Mouse (Mus musculus) heart, adult 11 months (tissue): ENCODE data around the gene Clrn3.
"Not testable (repeated sequence)": the region's sequence is repeated elsewhere in the genome, so short reads cannot be mapped to it uniquely, and the experiment has no call there.

Experiments used
- DNase-seq: peaks from one replicate; pipeline ENCODE4 v3.0.0; 2022

Gene Clrn3

DNA sequence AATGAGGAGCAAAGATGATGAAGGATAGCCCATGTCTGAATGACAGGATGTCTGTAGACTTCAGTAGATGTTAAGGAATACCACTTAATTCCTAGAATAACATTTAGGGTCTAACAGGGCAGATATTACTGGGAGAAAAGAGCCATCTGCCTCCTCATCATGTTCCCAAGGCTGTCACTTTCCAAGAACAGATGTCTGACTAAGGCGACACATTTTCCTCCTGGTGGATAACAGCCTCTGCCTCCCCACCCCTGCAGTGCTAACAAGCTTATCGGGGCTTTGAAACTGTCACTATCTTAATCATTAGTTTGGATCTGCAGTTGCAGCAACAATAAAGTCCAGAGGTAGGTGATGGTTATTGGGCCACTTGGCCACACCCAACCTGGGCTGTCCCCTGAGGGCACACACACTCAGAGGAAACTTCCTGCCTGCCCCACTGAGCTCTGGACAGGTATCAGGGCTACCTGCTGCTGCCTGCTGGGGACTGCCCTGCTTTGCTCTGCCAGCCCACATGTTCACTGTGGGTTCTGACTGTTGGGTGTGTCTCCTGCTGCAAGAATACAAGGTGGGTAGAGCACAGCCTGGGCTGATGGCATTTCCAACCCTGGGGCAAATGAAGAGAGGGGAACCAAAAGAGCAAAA lies 6.2 kb upstream of the Clrn3 start:
- DNase-seq: no peak

DNA sequence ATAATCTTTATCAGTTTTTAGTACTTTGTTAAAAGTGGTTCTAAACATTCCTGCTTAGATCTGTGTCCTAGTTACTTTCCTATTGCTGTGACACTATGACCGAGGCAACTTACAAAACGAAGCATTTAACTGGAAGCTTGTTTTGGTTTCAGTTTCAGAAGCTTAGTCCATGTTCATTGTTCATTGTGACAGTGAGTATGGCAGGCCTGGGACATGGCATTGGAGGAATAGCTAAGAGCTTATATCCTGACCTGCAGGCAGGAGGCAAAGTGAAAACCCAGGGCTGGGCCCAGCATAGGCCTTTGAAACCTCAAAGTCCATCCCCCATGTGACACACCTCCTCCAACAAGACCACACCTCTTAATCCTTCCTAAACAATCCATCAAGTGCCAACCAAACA lies 614 bp upstream of the Clrn3 start:
- peak; percentile 46 for DNase-seq

DNA sequence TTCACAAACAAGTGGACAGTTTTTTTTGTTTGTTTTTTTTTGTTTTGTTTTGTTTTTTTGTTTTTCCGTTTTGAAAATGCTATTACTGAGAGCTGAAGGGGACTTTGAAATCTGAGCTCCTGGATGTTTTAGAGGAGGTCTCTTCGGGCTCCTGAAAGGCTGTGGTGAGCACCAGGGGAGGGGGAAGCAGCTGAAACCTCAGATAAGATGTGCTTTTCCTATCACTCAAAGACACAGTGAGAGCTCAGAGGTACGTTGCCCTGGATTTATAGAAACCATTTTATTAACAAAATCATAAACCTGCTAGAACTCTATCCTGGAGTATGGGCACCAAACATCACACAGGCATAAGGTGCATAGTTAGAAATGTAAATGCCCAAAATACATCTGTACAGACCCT lies 1.3 kb downstream of the Clrn3 start:
- DNase-seq: no peak

DNA sequence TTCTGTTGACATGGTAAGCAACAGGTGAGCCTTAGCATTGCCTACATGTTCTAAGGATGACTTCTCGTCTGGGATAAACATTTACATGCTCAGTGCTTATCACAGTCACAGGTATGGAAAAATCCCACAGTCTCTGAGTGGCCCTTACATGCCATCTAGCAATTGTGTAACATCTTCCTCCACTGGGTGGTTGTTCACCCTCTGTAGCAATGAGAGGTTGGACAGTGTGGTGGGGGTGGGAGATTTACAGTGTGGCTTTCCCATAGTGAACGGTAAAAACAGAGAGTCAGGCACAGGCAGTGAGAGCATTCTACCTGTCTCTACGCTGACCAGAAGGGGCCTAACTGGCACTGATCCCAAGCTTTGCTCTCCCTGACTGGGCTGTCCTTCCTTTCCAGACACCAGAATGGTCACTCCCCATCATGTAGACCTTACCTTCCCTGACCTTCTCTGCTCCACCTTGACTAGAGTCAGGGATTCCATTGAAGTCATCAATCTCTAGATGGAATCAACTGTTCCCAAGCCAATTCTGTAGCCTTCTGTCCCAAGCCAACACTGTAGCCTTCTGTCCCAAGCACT lies 1.8 kb downstream of the Clrn3 start:
- DNase-seq: peak; percentile 79

GRCm38 (mm10) chr7:135524424-135524967 lies 4.0 kb downstream of the Clrn3 start:
- peak; percentile 40 for DNase-seq

- peak; percentile 84 for DNase-seq
Observed at GRCm38 (mm10) chr7:135523981-135524380, 4.5 kb downstream of the Clrn3 start.

DNA sequence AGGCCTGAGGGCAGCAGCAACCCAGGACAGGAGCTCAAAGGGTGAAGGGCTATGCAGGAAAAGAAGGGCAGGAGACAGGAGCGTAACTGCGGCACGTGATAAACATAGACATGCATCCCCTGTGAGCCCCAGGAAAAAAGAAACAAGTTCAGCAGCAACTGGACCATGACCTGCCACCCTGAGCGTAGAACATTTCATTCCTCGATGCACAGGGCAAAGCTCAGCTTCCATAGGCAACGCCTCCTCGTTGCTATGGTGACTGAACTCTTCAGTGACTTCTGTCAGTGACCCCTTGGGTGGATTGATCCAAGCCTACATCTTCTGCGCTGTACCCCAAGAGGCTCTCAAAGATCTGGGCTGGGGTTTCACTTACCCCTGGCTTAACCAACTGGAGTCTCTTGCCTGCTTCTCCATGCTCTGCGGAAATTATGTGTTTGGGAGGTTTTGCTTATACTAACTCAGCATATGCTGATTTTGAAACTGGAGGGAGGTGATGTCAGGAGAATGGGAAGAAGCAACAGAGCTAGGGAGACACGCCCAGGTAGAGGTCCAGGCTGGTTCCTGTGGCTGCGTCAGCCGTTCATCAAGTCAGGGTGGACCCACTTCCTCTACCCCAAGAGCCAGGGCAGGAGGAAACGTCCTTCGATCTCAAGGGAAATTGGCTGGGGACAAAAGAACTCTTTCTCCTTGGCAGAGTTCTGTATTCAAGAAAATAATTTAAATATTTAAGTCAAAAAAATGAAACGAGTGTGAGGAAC lies 6.5 kb downstream of the Clrn3 start:
- DNase-seq: peak; percentile 89

DNA sequence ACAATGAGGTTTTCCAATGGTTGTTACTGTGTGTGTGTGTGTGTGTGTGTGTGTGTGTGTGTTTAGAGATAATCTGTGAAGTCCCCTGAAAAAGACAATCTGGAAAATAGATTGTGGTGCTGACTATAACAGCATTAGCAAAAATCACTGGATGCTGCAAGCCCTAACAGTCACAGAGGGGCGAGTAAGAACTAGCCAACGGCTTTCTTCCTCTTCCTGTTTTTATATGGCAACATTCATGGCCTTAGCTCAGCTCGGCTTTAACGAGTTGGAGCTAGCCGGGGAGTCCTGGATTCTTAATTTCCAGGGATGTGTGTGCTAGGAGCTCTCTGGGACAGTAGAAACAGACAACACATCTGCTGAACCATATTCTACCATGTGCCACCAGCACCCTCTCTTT lies 8.2 kb downstream of the Clrn3 start:
- DNase-seq: no peak

DNA sequence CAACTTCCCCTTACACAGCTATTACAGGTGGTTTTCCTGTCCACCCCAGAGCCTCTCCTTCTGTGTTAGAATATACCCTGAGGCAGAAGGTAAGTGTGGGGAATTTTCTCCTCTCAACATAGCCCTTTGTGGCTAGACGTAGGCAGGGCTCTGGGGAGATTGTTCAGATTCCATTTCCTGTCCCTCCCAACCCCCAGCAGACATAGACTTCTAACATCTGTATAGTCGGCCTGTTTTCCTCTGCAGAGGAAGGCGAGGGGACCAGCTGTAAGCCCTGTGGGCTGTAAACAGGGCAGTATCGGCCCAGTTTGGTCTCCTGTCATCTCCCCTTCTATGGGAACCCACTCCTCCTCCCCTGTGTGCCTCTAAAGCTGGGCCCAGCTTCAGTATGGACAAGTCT lies 11.3 kb downstream of the Clrn3 start:
- peak; percentile 64 for DNase-seq

DNA sequence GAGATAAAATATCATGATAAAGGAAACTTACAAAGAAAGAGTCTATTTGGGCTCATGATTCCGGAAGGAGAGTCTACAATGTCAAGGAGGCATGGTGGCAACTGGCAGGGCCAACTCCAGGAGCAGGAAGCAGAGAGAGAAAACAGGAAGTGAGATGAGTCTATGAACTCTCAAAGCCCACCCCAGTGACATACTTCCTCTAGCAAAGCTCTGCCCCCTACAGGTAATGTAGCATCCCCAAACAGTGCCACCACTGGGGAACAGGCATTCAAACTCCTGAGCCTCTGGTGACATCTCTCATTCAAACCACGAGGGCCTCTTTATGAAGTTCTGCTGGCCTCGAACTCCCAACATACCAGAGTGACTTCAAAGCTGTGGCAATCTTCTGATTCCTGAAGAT lies 16.7 kb downstream of the Clrn3 start:
- no peak for DNase-seq

GRCm38 (mm10) chr7:135510431-135510830 lies 18.0 kb downstream of the Clrn3 start:
- no peak for DNase-seq

- no peak for DNase-seq
Observed at GRCm38 (mm10) chr7:135509272-135509671, 19.2 kb downstream of the Clrn3 start.

GRCm38 (mm10) chr7:135508602-135509001 lies 19.9 kb downstream of the Clrn3 start:
- no peak for DNase-seq

DNA sequence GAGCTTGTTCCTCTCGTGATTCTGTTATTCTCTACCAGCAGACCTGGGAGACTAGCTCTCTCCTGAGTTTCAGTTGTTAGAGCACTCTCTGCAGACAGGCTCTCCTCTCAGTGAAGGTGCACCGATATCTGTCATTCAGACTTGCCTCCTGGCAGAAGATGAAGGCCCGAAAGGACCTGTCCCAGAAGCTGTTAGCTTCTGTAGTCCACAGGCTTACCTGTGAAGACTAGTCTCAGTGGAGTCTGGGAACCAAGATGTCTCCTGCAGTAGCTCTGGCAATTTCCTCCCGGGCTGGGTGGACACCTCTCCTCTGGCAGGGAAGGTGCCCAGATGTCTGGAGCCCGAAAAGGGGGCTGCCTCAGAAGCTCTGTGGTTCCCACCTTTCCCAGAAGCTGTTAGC lies 21.9 kb downstream of the Clrn3 start:
- DNase-seq: not testable (repeated sequence)

DNA sequence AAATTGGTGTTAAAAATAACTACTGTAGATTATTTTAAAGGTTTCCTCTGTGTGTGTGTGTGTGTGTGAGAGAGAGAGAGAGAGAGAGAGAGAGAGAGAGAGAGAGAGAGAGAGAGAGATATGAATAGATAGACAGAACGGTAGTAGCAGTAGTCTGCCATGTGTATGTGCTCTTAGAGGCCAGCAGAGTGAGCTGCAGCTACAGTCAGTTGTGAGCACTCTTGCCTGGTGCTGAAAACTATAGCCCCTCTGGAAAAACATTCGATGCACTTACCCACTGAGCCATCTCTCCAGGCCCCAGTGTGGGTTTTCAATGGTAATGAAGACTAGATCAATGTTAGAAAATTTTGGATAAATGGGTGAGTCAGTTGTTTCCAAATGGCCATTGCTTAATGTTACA lies 29.1 kb downstream of the Clrn3 start:
- DNase-seq: peak; percentile 68

- DNase-seq: no peak
Observed at GRCm38 (mm10) chr7:135498565-135499186, 29.8 kb downstream of the Clrn3 start.

DNA sequence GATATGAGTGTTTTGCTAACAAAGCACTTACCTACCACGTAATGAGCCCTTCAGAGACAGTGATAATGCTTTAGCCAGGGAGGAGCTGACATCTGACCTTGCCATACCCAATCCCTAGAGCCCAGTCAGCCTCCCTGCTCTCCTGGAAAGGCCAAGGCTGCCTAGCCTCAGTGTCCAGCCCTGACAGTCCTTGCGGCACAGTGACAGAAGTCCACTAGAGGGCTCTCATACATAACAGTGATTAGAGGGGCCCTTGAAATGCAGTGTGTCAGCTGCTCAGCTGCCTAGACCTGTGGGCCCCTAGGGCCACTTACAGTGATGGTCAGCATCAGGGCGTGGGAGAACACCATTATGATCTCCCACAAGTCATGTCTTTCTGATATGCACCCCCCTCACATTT lies 33.2 kb downstream of the Clrn3 start:
- peak; percentile 52 for DNase-seq

- DNase-seq: peak; percentile 85
Observed at GRCm38 (mm10) chr7:135490500-135490886, 38.0 kb downstream of the Clrn3 start.

- DNase-seq: peak; percentile 55
Observed at GRCm38 (mm10) chr7:135489724-135490499, 38.5 kb downstream of the Clrn3 start.

DNA sequence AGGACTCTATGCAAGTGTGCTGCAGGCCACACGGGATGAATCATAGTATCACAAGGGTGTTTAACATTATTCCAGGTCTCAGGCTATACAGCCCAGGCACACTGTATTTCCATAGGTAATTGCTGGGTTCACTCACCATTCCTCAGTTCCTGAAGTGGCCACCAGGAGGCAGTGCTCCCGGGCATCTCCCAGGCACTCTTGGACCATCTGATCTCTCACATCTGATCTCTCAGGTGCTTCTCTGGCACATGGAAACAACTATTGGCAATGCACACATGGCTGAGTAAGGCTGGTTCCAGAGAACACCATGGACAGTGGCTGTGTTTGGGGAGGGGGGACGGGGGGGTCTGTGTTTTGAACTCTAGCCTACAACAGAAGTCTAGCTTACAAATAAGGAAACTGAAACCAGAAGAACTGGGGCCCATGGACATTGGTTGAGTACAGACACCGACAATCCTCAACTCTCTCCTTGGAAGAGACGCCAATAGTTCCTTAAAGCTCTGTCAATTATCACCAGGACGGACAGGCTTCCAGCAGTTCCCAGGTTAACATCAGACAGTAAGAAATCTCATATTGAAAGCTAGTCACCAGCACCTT lies 40.1 kb downstream of the Clrn3 start:
- DNase-seq: peak; percentile 59

DNA sequence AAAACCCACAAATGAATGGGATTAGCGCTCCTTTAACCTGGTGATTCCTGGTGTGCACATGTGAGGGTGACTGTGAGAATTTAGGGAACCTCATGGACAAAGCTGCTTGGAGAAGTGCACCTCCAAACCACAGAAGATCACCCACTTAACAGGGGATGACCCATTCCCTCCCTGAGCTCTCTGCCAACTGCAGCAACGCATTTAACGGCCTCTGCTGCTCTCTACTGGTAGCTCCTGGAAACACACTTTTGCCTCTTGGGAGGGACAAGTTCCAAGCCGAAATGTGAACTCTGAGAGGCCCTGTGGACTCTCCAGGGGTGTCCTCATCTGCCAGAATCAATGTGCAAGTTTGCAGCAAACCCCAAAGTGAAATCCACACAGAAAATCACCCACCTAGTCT lies 41.0 kb downstream of the Clrn3 start:
- DNase-seq: peak; percentile 84

DNA sequence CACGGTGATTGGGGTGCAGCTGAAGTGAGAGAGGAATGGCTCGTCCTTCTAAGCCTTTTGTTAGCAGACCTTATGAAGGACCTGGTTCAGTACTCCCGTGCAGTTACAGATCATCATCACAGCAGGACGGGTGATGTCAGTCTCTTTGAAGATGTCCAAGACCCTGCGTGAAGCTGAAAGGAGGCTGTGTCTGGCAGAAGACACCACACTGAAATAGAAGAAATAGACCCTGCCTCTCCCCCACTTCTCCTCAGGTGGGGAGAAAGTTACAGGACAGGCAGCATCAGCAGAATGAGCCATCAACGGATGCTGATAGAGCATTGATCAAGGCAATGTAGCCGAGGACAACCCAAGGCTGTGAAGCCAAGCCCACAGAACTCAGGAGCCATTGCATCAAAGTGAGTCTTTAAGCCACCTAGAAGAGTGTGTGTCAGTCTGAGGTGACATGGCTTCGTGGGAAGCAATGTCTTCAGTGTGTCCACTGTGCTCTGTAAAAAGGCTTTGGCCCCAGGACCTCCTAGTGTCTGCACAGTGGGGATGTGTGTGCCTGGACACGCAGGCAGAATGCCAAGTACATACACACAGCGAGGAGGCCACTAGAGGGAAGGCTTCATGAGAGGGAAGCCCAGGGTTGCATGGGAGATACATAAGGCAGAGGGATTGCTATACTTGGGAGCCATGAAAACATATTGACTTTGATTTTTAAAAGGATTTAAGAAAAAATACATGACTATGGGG lies 41.6 kb downstream of the Clrn3 start:
- peak; percentile 69 for DNase-seq
